Mouse (Mus musculus): Measurements from ENCODE around the gene Sarnp.

Sarnp gene

GRCm38 (mm10) chr10:128817033-128817432, at the start of gene Sarnp:
TSS of gene Sarnp (plus strand) at chr10:128817333.
- DNase-seq, result no peak

DNA sequence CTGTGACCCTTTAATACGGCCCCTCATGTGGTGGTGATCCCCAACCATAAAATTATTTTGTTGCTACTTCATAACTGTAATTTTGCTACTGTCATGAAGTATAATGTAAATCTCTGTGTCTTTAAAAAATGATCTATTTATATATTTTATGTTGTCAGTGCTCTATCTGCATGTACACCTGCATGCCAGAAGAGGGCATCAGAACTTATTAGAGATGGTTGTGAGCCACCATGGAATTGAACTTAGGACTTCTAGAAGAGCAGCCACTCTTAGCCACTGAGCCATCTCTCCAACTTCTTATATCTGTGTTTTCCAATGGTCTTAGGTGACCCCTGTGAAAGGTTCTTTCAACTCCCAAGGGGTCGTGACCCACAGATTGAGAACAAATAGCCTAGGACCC, 44.2 kb upstream of the Sarnp start:
- DNase-seq, result no peak

- DNase-seq, result no peak
Observed at GRCm38 (mm10) chr10:128773685-128774084, 43.4 kb upstream of the Sarnp start.

- DNase-seq, result no peak
Observed at GRCm38 (mm10) chr10:128778441-128778840, 38.7 kb upstream of the Sarnp start.

DNA sequence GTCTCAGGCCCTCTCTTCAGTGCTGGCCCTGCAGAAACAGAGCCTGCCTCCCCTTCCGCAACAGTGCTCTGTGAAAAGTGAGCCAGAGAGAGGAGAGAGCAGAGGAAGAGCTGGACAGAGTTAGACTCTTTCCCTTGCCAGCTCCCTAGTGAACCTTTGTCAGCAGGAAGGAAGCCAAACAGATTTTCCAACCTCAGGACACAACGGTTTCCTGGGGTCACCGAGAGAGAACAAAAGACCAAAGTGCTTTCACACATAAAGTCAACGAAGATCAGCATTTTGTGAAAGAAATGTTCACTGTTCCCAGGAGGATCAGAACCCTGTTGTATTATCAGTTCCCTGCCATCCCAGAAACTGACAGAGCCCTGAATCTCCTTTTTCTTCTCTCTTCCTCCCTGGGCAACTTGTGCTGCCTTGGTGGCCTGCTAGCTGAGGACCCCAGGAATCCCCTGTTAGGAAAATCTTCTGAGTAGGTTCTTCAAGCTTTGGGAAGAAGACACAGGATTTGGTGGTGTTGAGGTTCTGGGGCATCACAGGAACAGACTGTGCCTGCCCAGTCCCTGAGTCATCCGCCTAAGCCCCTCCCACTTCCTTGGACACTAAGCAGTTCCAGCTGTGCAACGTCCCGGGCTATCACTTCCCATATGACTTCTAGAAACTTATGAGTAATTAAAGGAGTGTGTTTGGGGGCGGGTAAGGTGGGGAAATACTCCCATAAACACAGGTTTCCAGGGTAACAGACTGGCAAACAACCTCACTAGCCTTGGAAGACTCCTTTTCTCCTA, 37.9 kb upstream of the Sarnp start:
- DNase-seq, result no peak

- no peak for DNase-seq
Observed at GRCm38 (mm10) chr10:128780200-128780599, 36.9 kb upstream of the Sarnp start.

GRCm38 (mm10) chr10:128790398-128791124, 26.6 kb upstream of the Sarnp start, which contains the start of gene Mmp19:
TSS of gene Mmp19 (plus strand) at chr10:128790910.
- no peak for DNase-seq

GRCm38 (mm10) chr10:128792041-128792440, 25.1 kb upstream of the Sarnp start:
- no peak for DNase-seq

DNA sequence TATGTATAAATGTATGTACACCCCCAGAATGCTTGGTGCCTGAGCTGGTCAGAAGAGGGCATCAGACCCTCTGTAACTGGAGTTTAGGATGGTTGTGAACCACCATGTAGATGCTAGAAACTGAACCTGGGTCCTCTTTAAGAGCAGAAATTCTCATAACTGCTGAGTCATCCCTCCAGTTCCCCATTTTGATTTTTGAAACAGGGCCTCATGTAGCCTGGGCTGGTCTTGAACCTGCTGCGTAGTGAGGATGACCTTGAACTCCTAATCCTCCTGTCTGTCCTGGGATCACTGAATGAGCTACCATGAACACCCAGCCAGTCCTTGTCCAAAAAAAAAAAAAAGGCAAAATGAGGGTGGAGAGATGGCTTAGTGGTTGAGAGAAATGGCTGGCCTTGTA, 23.9 kb upstream of the Sarnp start:
- DNase-seq, result no peak

GRCm38 (mm10) chr10:128794391-128794790, 22.7 kb upstream of the Sarnp start:
- DNase-seq, result no peak

- peak in 1 of 2 experiments; percentile 13 for DNase-seq
Observed at GRCm38 (mm10) chr10:128795581-128795980, 21.6 kb upstream of the Sarnp start.

- no peak for DNase-seq
Observed at GRCm38 (mm10) chr10:128798676-128799075, 18.5 kb upstream of the Sarnp start.

DNA sequence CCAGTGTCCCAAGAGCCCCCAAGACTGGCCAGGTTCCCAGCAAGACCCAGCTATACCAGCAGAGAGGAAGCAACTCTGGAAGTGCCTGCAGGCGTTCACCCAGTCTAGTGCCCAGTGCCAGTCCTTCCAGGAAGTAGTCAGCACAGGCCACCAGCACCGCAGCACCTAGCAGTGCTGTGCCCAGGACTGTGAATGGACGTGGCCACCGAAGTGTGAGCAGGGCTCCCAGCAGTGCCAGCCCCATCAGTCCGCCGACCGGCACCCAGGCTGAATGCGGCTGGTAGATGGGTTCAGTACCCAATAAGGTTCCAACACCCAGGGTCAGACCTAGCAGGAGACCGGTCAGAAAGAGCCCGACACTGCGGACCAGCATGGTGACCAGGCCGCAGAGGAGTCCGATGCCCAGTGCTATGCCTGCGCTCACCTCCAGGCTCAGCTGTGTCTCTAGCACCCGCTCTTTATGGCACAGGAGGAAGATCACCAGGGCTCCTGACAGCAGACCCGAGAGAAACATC, 15.1 kb upstream of the Sarnp start:
- DNase-seq, result no peak

DNA sequence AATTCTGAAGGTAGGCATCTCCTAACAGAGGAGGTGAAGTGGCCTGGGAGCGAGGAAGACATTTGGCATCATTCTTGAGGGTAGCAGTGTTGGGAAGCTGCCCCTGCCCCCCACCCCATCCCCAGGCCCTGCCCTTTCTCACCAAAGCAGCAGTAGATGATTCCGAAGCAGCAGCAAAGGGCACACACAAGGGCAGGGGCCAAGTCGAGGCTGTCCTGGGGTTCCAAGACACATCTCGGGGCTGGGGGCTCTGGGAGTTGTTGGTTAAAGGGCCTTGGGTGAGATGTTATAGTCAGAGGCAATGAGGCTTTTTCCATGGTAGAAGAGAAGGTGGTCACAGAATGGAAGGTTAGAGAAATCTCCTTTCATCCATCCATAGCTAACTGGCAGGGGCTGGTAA, 14.2 kb upstream of the Sarnp start:
- DNase-seq, result no peak

GRCm38 (mm10) chr10:128803361-128803760, 13.8 kb upstream of the Sarnp start:
- DNase-seq, result no peak

DNA sequence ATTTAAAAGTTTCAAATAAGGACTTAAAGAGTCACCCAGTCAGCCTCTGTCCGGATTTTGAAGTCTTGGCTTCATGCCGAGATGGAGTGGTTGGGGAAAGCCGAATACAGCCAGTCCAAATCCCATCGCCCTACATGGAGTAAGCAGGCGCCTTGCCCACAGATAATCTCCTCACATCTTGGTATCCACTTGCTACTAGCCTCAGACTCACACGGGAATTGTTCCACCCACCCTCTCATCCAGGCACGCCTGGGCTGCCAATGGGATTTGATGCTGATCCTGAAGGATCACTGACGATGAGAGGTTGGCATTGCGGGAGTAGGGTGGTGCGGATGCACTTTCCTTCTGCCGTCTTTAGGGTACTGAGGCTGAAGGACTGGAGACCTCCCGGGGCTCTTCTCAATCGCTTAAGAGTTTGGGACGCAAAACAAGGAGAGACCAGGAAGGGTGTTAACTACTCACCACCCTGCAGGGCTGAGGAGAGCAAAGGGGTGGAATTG, 13.3 kb upstream of the Sarnp start, which contains the start of gene Dnajc14:
TSS of gene Dnajc14 (plus strand) at position 292 of the 500 bp plus-strand sequence.
- peak; percentile 64 to 65 for DNase-seq

- peak; percentile 61 to 63 for DNase-seq
Observed at GRCm38 (mm10) chr10:128804271-128805091, 12.7 kb upstream of the Sarnp start, which contains the start of gene Tmem198b. TSS of gene Tmem198b (minus strand) at chr10:128804370.

- peak; percentile 94 to 97 for DNase-seq
Observed at GRCm38 (mm10) chr10:128805092-128806000, 11.8 kb upstream of the Sarnp start.

DNA sequence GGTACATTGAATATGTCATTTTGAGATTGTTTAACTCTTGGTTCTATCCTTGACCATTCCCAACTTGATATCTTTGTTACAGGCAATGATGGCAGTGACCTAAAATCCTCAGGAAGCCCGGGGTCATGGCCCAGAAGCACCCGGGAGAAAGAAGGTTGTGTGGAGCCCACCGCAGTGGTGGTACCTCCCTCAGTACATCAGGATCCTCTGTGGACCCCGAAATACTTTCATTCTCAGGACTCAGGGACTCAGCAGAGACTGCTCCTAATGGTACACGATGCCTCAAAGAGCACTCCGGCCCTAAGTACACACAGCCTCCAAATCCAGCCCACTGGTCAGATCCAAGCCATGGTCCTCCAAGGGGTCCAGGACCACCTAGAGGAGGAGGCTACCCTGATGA, 11.0 kb upstream of the Sarnp start:
- peak in 1 of 2 experiments; percentile 20 for DNase-seq

DNA sequence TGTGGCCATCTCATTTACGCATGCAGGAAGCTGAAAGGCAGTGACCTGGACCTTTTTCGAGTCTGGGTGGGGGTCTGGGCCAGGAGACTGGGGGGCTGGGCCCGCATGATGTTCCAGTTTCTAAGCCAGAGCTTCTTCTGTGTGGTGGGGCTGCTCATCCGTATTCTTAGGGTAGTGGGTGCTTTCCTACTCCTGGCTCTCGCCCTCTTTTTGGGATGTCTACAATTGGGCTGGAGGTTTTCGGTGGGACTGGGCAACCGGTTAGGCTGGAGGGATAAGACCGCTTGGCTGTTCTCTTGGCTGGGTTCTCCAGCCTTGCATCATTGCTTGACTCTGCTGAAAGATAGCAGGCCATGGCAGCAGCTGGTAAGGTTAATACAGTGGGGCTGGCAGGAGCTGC, 10.1 kb upstream of the Sarnp start:
- no peak for DNase-seq

GRCm38 (mm10) chr10:128820217-128820616, 3.1 kb downstream of the Sarnp start:
- no peak for DNase-seq

Data from cerebellum, adult 18-20 months (tissue).